Mouse (Mus musculus): ENCODE measurements around the gene Gm20503. TPM values are rescaled to one million over a fixed set of nuclear protein-coding genes. Genes with fewer than 3 reads are reported as not detected.

The Gm20503 gene
- total and polyA plus RNA-seq, 3 experiments, result 0.13 to 0.70 TPM; not detected in 1

Other genes starting within 250 kb of the Gm20503 start
- gene Olfr267, start 215.5 kb upstream of the Gm20503 start, total RNA-seq (2012; rRNA removed), result 0.04 TPM in 1 of 2 replicates, not detected in the other
- 0.08 TPM in 1 of 2 replicates, not detected in the other for gene Olfr267, start 215.5 kb upstream of the Gm20503 start, total RNA-seq (2014; rRNA removed)
- 0.14 and 0.24 TPM in 2 replicates for gene Olfr267, start 215.5 kb upstream of the Gm20503 start, polyA plus RNA-seq (2012; ENCODE audit: insufficient read length, low read depth)
- 44.2 and 45.2 TPM in 2 replicates for gene Ecpas, start 90.5 kb upstream of the Gm20503 start, total RNA-seq (2012; rRNA removed)
- 44.2 and 47.5 TPM in 2 replicates for gene Ecpas, start 90.5 kb upstream of the Gm20503 start, total RNA-seq (2014; rRNA removed)
- gene Ecpas, start 90.5 kb upstream of the Gm20503 start, polyA plus RNA-seq (2012; ENCODE audit: insufficient read length, low read depth), result 66.5 and 67.4 TPM in 2 replicates
- not detected in 2 replicates for gene Zkscan16, start 59.6 kb upstream of the Gm20503 start, total RNA-seq (2012; rRNA removed)
- gene Zkscan16, start 59.6 kb upstream of the Gm20503 start, total RNA-seq (2014; rRNA removed), result not detected in 2 replicates
- not detected in 2 replicates for gene Zkscan16, start 59.6 kb upstream of the Gm20503 start, polyA plus RNA-seq (2012; ENCODE audit: insufficient read length, low read depth)
- 6.2 and 7.2 TPM in 2 replicates for gene Ptgr1, start 16.1 kb upstream of the Gm20503 start, total RNA-seq (2012; rRNA removed)
- gene Ptgr1, start 16.1 kb upstream of the Gm20503 start, total RNA-seq (2014; rRNA removed), result 2.4 and 2.9 TPM in 2 replicates
- 4.0 and 4.2 TPM in 2 replicates for gene Ptgr1, start 16.1 kb upstream of the Gm20503 start, polyA plus RNA-seq (2012; ENCODE audit: insufficient read length, low read depth)
- gene Dnajc25, start 8.1 kb upstream of the Gm20503 start, total RNA-seq (2012; rRNA removed), result 2.7 and 3.7 TPM in 2 replicates
- 3.8 and 4.7 TPM in 2 replicates for gene Dnajc25, start 8.1 kb upstream of the Gm20503 start, total RNA-seq (2014; rRNA removed)
- 7.0 and 7.6 TPM in 2 replicates for gene Dnajc25, start 8.1 kb upstream of the Gm20503 start, polyA plus RNA-seq (2012; ENCODE audit: insufficient read length, low read depth)
- gene Gng10, start 31.9 kb downstream of the Gm20503 start, total RNA-seq (2012; rRNA removed), result 55.6 and 68.0 TPM in 2 replicates
- gene Gng10, start 31.9 kb downstream of the Gm20503 start, total RNA-seq (2014; rRNA removed), result 189 and 210 TPM in 2 replicates
- 78.6 and 95.5 TPM in 2 replicates for gene Gng10, start 31.9 kb downstream of the Gm20503 start, polyA plus RNA-seq (2012; ENCODE audit: insufficient read length, low read depth)
- gene AI481877, start 135.8 kb downstream of the Gm20503 start, total RNA-seq (2012; rRNA removed), result not detected in 2 replicates
- not detected in 2 replicates for gene AI481877, start 135.8 kb downstream of the Gm20503 start, total RNA-seq (2014; rRNA removed)
- not detected in 2 replicates for gene AI481877, start 135.8 kb downstream of the Gm20503 start, polyA plus RNA-seq (2012; ENCODE audit: insufficient read length, low read depth)
- 28.7 and 33.8 TPM in 2 replicates for gene Ugcg, start 186.0 kb downstream of the Gm20503 start, total RNA-seq (2012; rRNA removed)
- 68.7 and 69.5 TPM in 2 replicates for gene Ugcg, start 186.0 kb downstream of the Gm20503 start, total RNA-seq (2014; rRNA removed)
- gene Ugcg, start 186.0 kb downstream of the Gm20503 start, polyA plus RNA-seq (2012; ENCODE audit: insufficient read length, low read depth), result 24.2 and 25.8 TPM in 2 replicates

Data from CH12.LX (cell line).